Mouse (Mus musculus): ENCODE measurements around the gene Gm13283.
A peak's percentile ranks its signal among the peaks of the same experiment; 100 is the strongest.

DNA sequence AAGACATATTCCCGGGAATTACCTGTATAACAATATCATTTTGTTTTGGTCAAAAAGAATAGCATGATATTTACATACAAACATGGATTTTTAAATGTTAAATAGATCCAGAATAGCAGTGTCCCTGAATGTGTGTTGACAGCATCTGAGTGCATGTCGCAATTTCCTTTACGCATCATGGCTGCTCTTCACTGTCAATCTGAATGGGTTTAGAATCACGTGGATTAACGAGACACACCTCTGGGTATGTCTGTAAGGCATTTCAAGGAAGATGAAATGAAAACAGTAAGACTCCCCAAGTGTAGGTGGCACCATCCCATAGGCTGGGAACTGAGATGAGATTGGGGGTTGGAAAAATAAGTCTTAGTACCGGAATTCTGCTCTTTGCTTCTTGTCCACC lies 20.9 kb upstream of the Gm13283 start:
- TF ChIP-seq CTCF (IDR thresholded peaks at IDR 0.05; ENCODE audit: control insufficient read depth, insufficient read depth, insufficient read length) (no peak), FOSL1 (IDR thresholded peaks at IDR 0.05; ENCODE audit: insufficient read depth, low read length, poor library complexity, severe bottlenecking) (no peak), CEBPB (IDR thresholded peaks at IDR 0.05; ENCODE audit: low read depth) (peak; percentile 47), MAX (IDR thresholded peaks at IDR 0.05) (no peak), USF1 (IDR thresholded peaks at IDR 0.05; ENCODE audit: low read depth) (no peak), MYOG (IDR thresholded peaks at IDR 0.05; ENCODE audit: control insufficient read depth, extremely low read depth, insufficient read length) (no peak)
